ENCODE assay signal across 9 mouse cellular contexts in genomic region chr17:31870446-31870845, GRCm38 (mm10). TPM values are rescaled to one million over a fixed set of nuclear protein-coding genes. Genes with fewer than 3 reads are reported as not detected.
DNase-seq lines count a peak whose midpoint lies in the region; ATAC-seq and TF ChIP-seq lines count a peak whose summit lies in the region.
"Had no signal": no experiment of that assay in that cellular context is flagged by ENCODE, and none has a peak within 500 bp of the region (broad histone marks: within the 10 kb centered on the region; RNA-seq: fewer than 3 reads in every experiment).

No protein-coding gene starts in this region.

- H3K36me3 ChIP-seq in forebrain, embryonic 11.5 days (ENCODE audit: control insufficient read depth, insufficient read depth, low read length): no peaks in the 10 kb centered on the region
- H3K36me3 ChIP-seq in forebrain, embryonic 15.5 days: no peaks in the 10 kb centered on the region
- no peaks in the 10 kb centered on the region for H3K36me3 ChIP-seq in lung, embryonic 16.5 days (ENCODE audit: control insufficient read depth, insufficient read depth, low read length)
- no peaks in the 10 kb centered on the region for H3K36me3 ChIP-seq in intestine, embryonic 15.5 days
- H3K36me3 ChIP-seq in small intestine, adult 2 months (ENCODE audit: control insufficient read depth, insufficient read depth, low read length): no peaks in the 10 kb centered on the region
- H3K36me3 ChIP-seq: midbrain, embryonic 15.5 days had no signal

- H3K4me3 ChIP-seq in forebrain, embryonic 11.5 days (ENCODE audit: low read depth, low read length): no peak overlapping the region
- no peak overlapping the region for H3K4me3 ChIP-seq in forebrain, embryonic 15.5 days
- no peak overlapping the region for H3K4me3 ChIP-seq in lung, embryonic 16.5 days (ENCODE audit: low read length)
- H3K4me3 ChIP-seq in intestine, embryonic 15.5 days (replicated peaks): no peak overlapping the region
- no peak overlapping the region for H3K4me3 ChIP-seq in small intestine, adult 2 months (ENCODE audit: low read depth, low read length)
- H3K4me3 ChIP-seq: midbrain, embryonic 15.5 days had no signal

- H3K9ac ChIP-seq in forebrain, embryonic 11.5 days (ENCODE audit: low read length): no peak overlapping the region
- no peak overlapping the region for H3K9ac ChIP-seq in forebrain, embryonic 15.5 days (replicated peaks)
- peak overlapping the region; percentile 6; the same call in 1 of the 2 replicates for H3K9ac ChIP-seq in lung, embryonic 16.5 days (ENCODE audit: low read length)
- no peak overlapping the region for H3K9ac ChIP-seq in intestine, embryonic 15.5 days
- H3K9ac ChIP-seq: midbrain, embryonic 15.5 days had no signal

- no peaks in the 10 kb centered on the region for H3K27me3 ChIP-seq in forebrain, embryonic 11.5 days (ENCODE audit: control insufficient read depth, insufficient read depth, low read length)
- no peaks in the 10 kb centered on the region for H3K27me3 ChIP-seq in forebrain, embryonic 15.5 days
- H3K27me3 ChIP-seq in lung, embryonic 16.5 days (ENCODE audit: control insufficient read depth, insufficient read depth, low read depth, low read length): no peaks in the 10 kb centered on the region
- no peaks in the 10 kb centered on the region for H3K27me3 ChIP-seq in intestine, embryonic 15.5 days (replicated peaks)
- H3K27me3 ChIP-seq in small intestine, adult 2 months (ENCODE audit: control insufficient read depth, insufficient read depth, low read length): no peaks in the 10 kb centered on the region
- H3K27me3 ChIP-seq: midbrain, embryonic 15.5 days had no signal

- H3K4me1 ChIP-seq in forebrain, embryonic 11.5 days (replicated peaks; ENCODE audit: control insufficient read depth, insufficient read depth, low read length): no peaks in the 10 kb centered on the region
- H3K4me1 ChIP-seq in forebrain, embryonic 15.5 days: no peaks in the 10 kb centered on the region
- H3K4me1 ChIP-seq in lung, embryonic 16.5 days (replicated peaks; ENCODE audit: control insufficient read depth, insufficient read depth, low read length): peaks cover 36% of the 10 kb centered on the region
- H3K4me1 ChIP-seq in intestine, embryonic 15.5 days (replicated peaks): peaks cover 16% of the 10 kb centered on the region; the same call in 1 of the 2 replicates
- peaks cover 40% of the 10 kb centered on the region for H3K4me1 ChIP-seq in small intestine, adult 2 months (ENCODE audit: control insufficient read depth, insufficient read depth, insufficient read length, low read length)
- H3K4me1 ChIP-seq: midbrain, embryonic 15.5 days had no signal

- H3K27ac ChIP-seq in forebrain, embryonic 11.5 days (ENCODE audit: low read depth, low read length): no peak overlapping the region
- H3K27ac ChIP-seq in forebrain, embryonic 15.5 days (replicated peaks): no peak overlapping the region
- no peak overlapping the region for H3K27ac ChIP-seq in lung, embryonic 16.5 days (ENCODE audit: low read length)
- H3K27ac ChIP-seq in intestine, embryonic 15.5 days: no peak overlapping the region
- peak overlapping the region; percentile 41; the same call in 1 of the 2 replicates for H3K27ac ChIP-seq in small intestine, adult 2 months (ENCODE audit: insufficient read depth, low read depth, low read length)
- H3K27ac ChIP-seq: midbrain, embryonic 15.5 days had no signal

- H3K4me2 ChIP-seq in forebrain, embryonic 11.5 days (ENCODE audit: low read depth, low read length, severe bottlenecking): no peak overlapping the region
- no peak overlapping the region for H3K4me2 ChIP-seq in forebrain, embryonic 15.5 days (replicated peaks)
- 0 out of 2 replicates have a peak overlapping the region, but pooled peaks have one; percentile 17 for H3K4me2 ChIP-seq in lung, embryonic 16.5 days (ENCODE audit: low read depth, low read length)
- peak overlapping the region; percentile 37 for H3K4me2 ChIP-seq in intestine, embryonic 15.5 days (replicated peaks)
- H3K4me2 ChIP-seq: midbrain, embryonic 15.5 days had no signal

- no peak for ATAC-seq in forebrain, embryonic 11.5 days (replicated peaks; ENCODE audit: low FRiP score)
- ATAC-seq in forebrain, embryonic 15.5 days (replicated peaks): no peak
- no peak for ATAC-seq in lung, embryonic 16.5 days (ENCODE audit: low read depth)
- no peak; the same call in 1 of the 2 replicates for ATAC-seq in intestine, embryonic 15.5 days
- ATAC-seq: midbrain, embryonic 15.5 days had no signal

- no peak for TF ChIP-seq CTCF in small intestine, adult 2 months (IDR thresholded peaks at IDR 0.05; ENCODE audit: extremely low read depth, insufficient read length, insufficient replicate concordance, low read depth, low read length)

- H3K9me3 ChIP-seq in forebrain, embryonic 11.5 days (ENCODE audit: control insufficient read depth, low read length): no peaks in the 10 kb centered on the region
- H3K9me3 ChIP-seq in forebrain, embryonic 15.5 days: no peaks in the 10 kb centered on the region
- no peaks in the 10 kb centered on the region for H3K9me3 ChIP-seq in lung, embryonic 16.5 days (ENCODE audit: control insufficient read depth, low read length)
- no peaks in the 10 kb centered on the region for H3K9me3 ChIP-seq in intestine, embryonic 15.5 days
- H3K9me3 ChIP-seq: midbrain, embryonic 15.5 days had no signal

- DNase-seq in forebrain, embryonic 11.5 days (ENCODE audit: low spot score): peak; percentile 17
- no peak for DNase-seq in lung, postnatal 25 days (ENCODE audit: low spot score)
- no peak for DNase-seq in cerebellum, postnatal 36 days
- no peak for DNase-seq in frontal cortex, postnatal 36 days (ENCODE audit: low spot score in 2 of 2)

- 82% methylated on average over 9 of the region's 9 CpGs for WGBS in forebrain, embryonic 11.5 days
- 83% methylated on average over 9 of the region's 9 CpGs for WGBS in forebrain, embryonic 15.5 days
- WGBS in lung, embryonic 16.5 days: 74% methylated on average over 9 of the region's 9 CpGs
- 73% methylated on average over 9 of the region's 9 CpGs for WGBS in intestine, embryonic 15.5 days
- WGBS in small intestine, adult 2 months: 77% methylated on average over 9 of the region's 9 CpGs

- TF ChIP-seq POLR2A in small intestine, adult 2 months (IDR thresholded peaks at IDR 0.05; ENCODE audit: low read depth, low read length): no peak

RNA-seq across cellular contexts. Expression of gene Sik1, which starts 14.8 kb away (rescaled TPM):
- polyA plus RNA-seq in forebrain, embryonic 11.5 days (2014; fragmentation: Nextera tagmentation; extraction: Ambion mirVana): 15.6 and 16.7 TPM in 2 replicates
- 17.3 and 24.5 TPM in 2 replicates for polyA plus RNA-seq in forebrain, embryonic 15.5 days (2015; fragmentation: Nextera tagmentation; extraction: Ambion mirVana)
- polyA plus RNA-seq in lung, embryonic 16.5 days (2015; fragmentation: Nextera tagmentation; extraction: Ambion mirVana): 32.7 and 33.0 TPM in 2 replicates
- 8.8 and 9.2 TPM in 2 replicates for polyA plus RNA-seq in intestine, embryonic 15.5 days (2015; fragmentation: Nextera tagmentation; extraction: Ambion mirVana)
- polyA plus RNA-seq in small intestine, adult 2 months (2012; rRNA removed): 8.0 and 16.9 TPM in 2 replicates

Comparison
In these comparisons a context has a peak if more than half of its experiments do, and no peak if none do; other contexts are left out.
1. H3K4me2 ChIP-seq: peak in lung, embryonic 16.5 days (single experiment) and intestine, embryonic 15.5 days (single experiment); none in forebrain, embryonic 11.5 days (single experiment) and forebrain, embryonic 15.5 days (single experiment).